Mouse (Mus musculus) urinary bladder, postnatal 10 days (tissue): ENCODE data around the gene Smc5.

Source experiments
- DNase-seq: peaks from one replicate; pipeline ENCODE4 v3.0.0; 2022; ENCODE audit warnings: low spot score

Gene Smc5

GRCm38 (mm10) chr19:23188986-23189385 lies 84.7 kb downstream of the Smc5 start:
- no peak for DNase-seq

GRCm38 (mm10) chr19:23187732-23188131 lies 86.0 kb downstream of the Smc5 start:
- DNase-seq = no peak

GRCm38 (mm10) chr19:23184068-23184467 lies 89.6 kb downstream of the Smc5 start:
- no peak for DNase-seq

- no peak for DNase-seq
Measured at GRCm38 (mm10) chr19:23183493-23183892, 90.2 kb downstream of the Smc5 start.

- DNase-seq = no peak
Measured at GRCm38 (mm10) chr19:23178533-23178932, 95.2 kb downstream of the Smc5 start.

GRCm38 (mm10) chr19:23175511-23175910 lies 98.2 kb downstream of the Smc5 start:
- no peak for DNase-seq

- no peak for DNase-seq
Measured at GRCm38 (mm10) chr19:23175090-23175489, 98.6 kb downstream of the Smc5 start.

- DNase-seq = no peak
Measured at GRCm38 (mm10) chr19:23171136-23171535, 102.6 kb downstream of the Smc5 start.

- no peak for DNase-seq
Measured at GRCm38 (mm10) chr19:23170476-23170875, 103.2 kb downstream of the Smc5 start.

GRCm38 (mm10) chr19:23169659-23170050 lies 104.0 kb downstream of the Smc5 start:
- DNase-seq = no peak

GRCm38 (mm10) chr19:23168899-23169658 lies 104.6 kb downstream of the Smc5 start:
- no peak for DNase-seq

- DNase-seq = no peak
Measured at GRCm38 (mm10) chr19:23166550-23167284, 107.0 kb downstream of the Smc5 start.

- no peak for DNase-seq
Measured at GRCm38 (mm10) chr19:23164651-23165240, 109.0 kb downstream of the Smc5 start.

- no peak for DNase-seq
Measured at GRCm38 (mm10) chr19:23163361-23163760, 110.3 kb downstream of the Smc5 start.

GRCm38 (mm10) chr19:23162877-23163276 lies 110.8 kb downstream of the Smc5 start:
- DNase-seq = no peak

GRCm38 (mm10) chr19:23162387-23162809 lies 111.3 kb downstream of the Smc5 start:
- no peak for DNase-seq

- DNase-seq = no peak
Measured at GRCm38 (mm10) chr19:23159780-23160395, 113.8 kb downstream of the Smc5 start.
